Comparison of ENCODE assay signal across 12 mouse cellular contexts in genomic region chr8:90371611-90372222, GRCm38 (mm10). TPM values are rescaled to one million over a fixed set of nuclear protein-coding genes. Genes with fewer than 3 reads are reported as not detected.
A peak's percentile ranks its signal among the peaks of the same experiment; 100 is the strongest.
DNase-seq lines count a peak whose midpoint lies in the region; TF ChIP-seq lines count a peak whose summit lies in the region.
"Had no signal": no experiment of that assay in that cellular context is flagged by ENCODE, and none has a peak within 500 bp of the region (broad histone marks: within the 10 kb centered on the region; RNA-seq: fewer than 3 reads in every experiment).

No protein-coding gene starts in this region.

- H3K4me3 ChIP-seq in layer of hippocampus, adult 2 months = no peak overlapping the region
- H3K4me3 ChIP-seq in lung, adult 2 months (replicated peaks; ENCODE audit: extremely low read depth, low read depth, low read length) = no peak overlapping the region
- H3K4me3 ChIP-seq: embryonic facial prominence, embryonic 13.5 days; heart, embryonic 10.5 days; lung, embryonic 15.5 days had no signal

- no peak for TF ChIP-seq POLR2A in lung, adult 2 months (IDR thresholded peaks at IDR 0.05; ENCODE audit: borderline replicate concordance, extremely low read depth, low read depth, low read length)

- no peak for TF ChIP-seq CTCF in layer of hippocampus, adult 2 months (conservative IDR thresholded peaks at IDR 0.05)
- no peak for TF ChIP-seq CTCF in lung, adult 2 months (IDR thresholded peaks at IDR 0.05; ENCODE audit: insufficient read depth, low read length)

- peak; percentile 6 for DNase-seq in layer of hippocampus, adult 9-11 months
- DNase-seq in layer of hippocampus, adult 2 months (ENCODE audit: low spot score in 2 of 2) = no peak
- peak; percentile 71 for DNase-seq in cerebellum, adult 11-12 months
- DNase-seq in cerebellum, postnatal 14 days = peak; percentile 93 to 94
- peak; percentile 21 for DNase-seq in kidney, postnatal 10 days
- no peak for DNase-seq in lung, adult 2 months
- DNase-seq in lung, postnatal 36 days = no peak
- DNase-seq: adrenal gland, postnatal 36 days had no signal

- WGBS in lung, adult 2 months = 82% methylated on average over 10 of the region's 10 CpGs

- no peak overlapping the region for H3K27ac ChIP-seq in layer of hippocampus, adult 2 months
- H3K27ac ChIP-seq: embryonic facial prominence, embryonic 13.5 days; heart, embryonic 10.5 days; lung, embryonic 15.5 days had no signal

- no peaks in the 10 kb centered on the region for H3K4me1 ChIP-seq in lung, adult 2 months (ENCODE audit: control insufficient read depth, insufficient read depth, low read length)
- H3K4me1 ChIP-seq: embryonic facial prominence, embryonic 13.5 days; heart, embryonic 10.5 days; lung, embryonic 15.5 days had no signal

RNA-seq across cellular contexts. Expression of gene Tox3, which starts 23.6 kb away (rescaled TPM):
- total RNA-seq in layer of hippocampus, adult 2 months (2021) = 10 to 100 TPM; 12.3 to 14.0 TPM
- 13.8 and 17.3 TPM in 2 replicates for polyA plus RNA-seq in lung, adult 2 months (2012; rRNA removed)
- total RNA-seq: MEL had no signal

Comparison
In these comparisons a context has a peak if more than half of its experiments do, and no peak if none do; other contexts are left out.
1. DNase-seq: peak in layer of hippocampus, adult 9-11 months (single experiment), cerebellum, adult 11-12 months (single experiment), cerebellum, postnatal 14 days (2 of 2) and kidney, postnatal 10 days (single experiment); none in layer of hippocampus, adult 2 months (0 of 2), lung, adult 2 months (single experiment) and lung, postnatal 36 days (single experiment).